Comparison of ENCODE assay signal across 12 mouse cellular contexts in the genomic region with DNA sequence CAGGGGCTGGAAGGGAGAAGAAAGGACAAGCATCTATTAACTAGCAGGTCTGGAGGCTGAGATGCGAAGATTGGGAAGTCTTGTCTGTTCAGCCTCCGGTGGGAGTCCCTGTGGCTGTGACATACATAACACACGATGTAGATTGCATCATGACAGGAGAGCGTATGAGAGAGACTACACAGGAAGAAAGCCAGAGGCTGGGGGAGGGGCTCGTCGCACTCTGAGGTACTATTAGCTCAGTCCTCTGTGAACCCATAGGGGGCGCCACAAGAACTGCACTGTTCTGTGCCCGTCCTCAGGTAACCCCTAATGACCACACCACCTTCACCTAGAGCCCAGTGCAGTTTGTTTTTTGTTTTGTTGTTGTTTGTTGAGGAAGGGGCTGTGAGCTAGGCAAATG.
DNase-seq lines count a peak whose midpoint lies in the region; ATAC-seq and TF ChIP-seq lines count a peak whose summit lies in the region.
"Had no signal": no experiment of that assay in that cellular context is flagged by ENCODE, and none has a peak within 500 bp of the region (broad histone marks: within the 10 kb centered on the region; RNA-seq: fewer than 3 reads in every experiment).

No protein-coding gene starts in this region.

- no peaks in the 10 kb centered on the region for H3K9me3 ChIP-seq in lung, embryonic 14.5 days (ENCODE audit: low read depth, low read length)
- no peaks in the 10 kb centered on the region for H3K9me3 ChIP-seq in lung, postnatal 0 days (ENCODE audit: low read length)
- H3K9me3 ChIP-seq: midbrain, embryonic 12.5 days had no signal

- no peak overlapping the region for H3K4me2 ChIP-seq in lung, embryonic 14.5 days
- H3K4me2 ChIP-seq in lung, postnatal 0 days (replicated peaks; ENCODE audit: low read depth, low read length) = no peak overlapping the region
- H3K4me2 ChIP-seq: midbrain, embryonic 12.5 days had no signal

- no peak overlapping the region for H3K4me3 ChIP-seq in lung, embryonic 14.5 days (ENCODE audit: low read depth, low read length)
- no peak overlapping the region for H3K4me3 ChIP-seq in lung, postnatal 0 days (ENCODE audit: low read depth, low read length)
- H3K4me3 ChIP-seq: erythroblast, embryonic 14.5 days; midbrain, embryonic 12.5 days had no signal

- ATAC-seq in lung, embryonic 14.5 days (ENCODE audit: insufficient read depth) = no peak
- no peak for ATAC-seq in lung, postnatal 0 days
- ATAC-seq: activated CD4-positive, CD25-positive, alpha-beta regulatory T cell, adult 4 months had no signal

- DNase-seq in adrenal gland, postnatal 10 days = peak; percentile 5
- DNase-seq in adrenal gland, postnatal 25 days = no peak
- no peak for DNase-seq in lung, embryonic 14.5 days
- no peak for DNase-seq in lung, postnatal 0 days (ENCODE audit: low spot score)
- peak; percentile 41 for DNase-seq in liver
- peak; percentile 87 for DNase-seq in thymus, postnatal 14 days
- no peak for DNase-seq in yolk sac, embryonic 10.5 days (ENCODE audit: low spot score)
- no peak for DNase-seq in layer of hippocampus, postnatal 10 days (ENCODE audit: low spot score in 2 of 2)
- DNase-seq: cerebellum, adult 8-10 months had no signal

- H3K4me1 ChIP-seq in lung, embryonic 14.5 days (ENCODE audit: insufficient read depth) = no peaks in the 10 kb centered on the region
- H3K4me1 ChIP-seq in lung, postnatal 0 days (ENCODE audit: insufficient read depth, low read depth, low read length) = no peaks in the 10 kb centered on the region

- 56% methylated on average over 8 of the region's 8 CpGs for WGBS in lung, embryonic 14.5 days
- WGBS in lung, postnatal 0 days = 60% methylated on average over 8 of the region's 8 CpGs

- TF ChIP-seq EP300 in lung, postnatal 0 days (IDR thresholded peaks at IDR 0.05) = no peak

- TF ChIP-seq CTCF in lung, embryonic 14.5 days (IDR thresholded peaks at IDR 0.05; ENCODE audit: low read depth) = 0 out of 2 replicates have a peak, but pooled peaks have one; percentile 10
- no peak for TF ChIP-seq CTCF in lung, postnatal 0 days (IDR thresholded peaks at IDR 0.05)

- H3K27me3 ChIP-seq in lung, embryonic 14.5 days (ENCODE audit: insufficient read depth, low read length) = no peaks in the 10 kb centered on the region
- H3K27me3 ChIP-seq in lung, postnatal 0 days (replicated peaks; ENCODE audit: insufficient read depth, low read length) = no peaks in the 10 kb centered on the region
- H3K27me3 ChIP-seq: midbrain, embryonic 12.5 days had no signal

- H3K36me3 ChIP-seq in lung, embryonic 14.5 days (ENCODE audit: insufficient read depth) = no peaks in the 10 kb centered on the region
- no peaks in the 10 kb centered on the region for H3K36me3 ChIP-seq in lung, postnatal 0 days (ENCODE audit: insufficient read depth, low read length)
- H3K36me3 ChIP-seq: midbrain, embryonic 12.5 days had no signal

- no peak overlapping the region for H3K9ac ChIP-seq in lung, embryonic 14.5 days
- H3K9ac ChIP-seq in lung, postnatal 0 days (replicated peaks; ENCODE audit: low read depth) = no peak overlapping the region
- H3K9ac ChIP-seq: midbrain, embryonic 12.5 days had no signal

- H3K27ac ChIP-seq in lung, embryonic 14.5 days (ENCODE audit: low read depth) = no peak overlapping the region
- no peak overlapping the region for H3K27ac ChIP-seq in lung, postnatal 0 days (ENCODE audit: low read length)
- H3K27ac ChIP-seq: midbrain, embryonic 12.5 days had no signal

Comparison
In these comparisons a context has a peak if more than half of its experiments do, and no peak if none do; other contexts are left out.
1. DNase-seq: peak in adrenal gland, postnatal 10 days (single experiment), liver (single experiment) and thymus, postnatal 14 days (single experiment); none in adrenal gland, postnatal 25 days (single experiment), lung, embryonic 14.5 days (single experiment), lung, postnatal 0 days (single experiment), yolk sac, embryonic 10.5 days (single experiment) and layer of hippocampus, postnatal 10 days (0 of 2).